Mouse (Mus musculus): ENCODE results near the gene Slc9a6.

The Slc9a6 gene

DNA sequence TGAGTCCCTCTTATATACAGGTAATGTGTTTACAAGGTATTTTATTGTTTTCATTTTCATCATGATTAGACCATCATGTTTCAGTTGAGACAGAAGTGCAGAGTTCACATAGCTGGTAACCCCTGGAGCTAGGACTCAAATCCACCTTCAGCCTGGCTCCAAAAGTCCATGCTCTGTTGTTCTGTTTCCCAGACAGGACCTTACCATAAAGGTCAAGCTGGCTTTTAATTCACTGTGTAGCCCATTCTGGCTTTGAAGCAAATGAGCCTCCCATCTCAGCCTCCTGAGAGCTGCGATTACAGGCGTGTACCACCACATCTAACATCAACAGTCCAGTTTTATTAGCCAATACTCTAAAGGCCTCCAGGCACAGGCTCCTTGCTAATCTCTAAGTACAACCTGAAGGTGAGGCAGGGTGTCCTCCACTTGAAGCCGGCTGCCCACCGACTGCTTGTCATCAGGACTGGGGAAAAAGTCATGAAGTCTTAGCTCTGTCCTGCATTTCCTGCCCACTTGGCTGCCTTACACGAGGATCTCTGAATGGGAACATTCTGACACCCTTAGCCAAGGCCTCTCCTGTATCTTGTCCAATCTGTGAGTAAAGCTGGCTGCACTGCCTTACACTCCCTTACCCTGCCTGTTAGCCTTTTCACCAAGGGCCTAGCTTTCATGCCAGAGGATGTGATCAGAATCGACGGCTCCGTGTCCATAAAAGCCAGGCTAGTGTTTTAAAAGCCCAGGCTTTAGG, 55.8 kb downstream of the Slc9a6 start:
- no peak for DNase-seq (ENCODE audit: low read depth, low spot score)

DNA sequence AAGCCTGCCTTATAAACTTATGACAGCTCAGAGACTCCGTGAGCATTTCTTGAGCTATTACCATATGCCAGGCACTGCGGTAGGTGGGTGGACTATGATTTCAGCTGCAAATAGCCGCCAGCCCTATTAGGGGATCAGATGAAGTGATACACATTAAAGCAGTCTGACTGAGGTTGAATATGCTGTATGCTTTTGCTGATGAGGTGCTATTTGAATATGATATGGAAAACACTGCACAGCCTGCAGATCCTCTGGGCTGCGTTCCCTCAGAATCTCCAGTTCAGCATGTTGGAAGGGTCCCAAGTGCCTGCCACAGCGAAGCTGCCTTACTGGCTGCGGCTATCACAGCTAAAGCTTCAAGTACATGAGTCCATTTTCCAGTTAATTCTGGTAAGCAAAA, 57.7 kb downstream of the Slc9a6 start:
- no peak for DNase-seq (ENCODE audit: low read depth, low spot score)

DNA sequence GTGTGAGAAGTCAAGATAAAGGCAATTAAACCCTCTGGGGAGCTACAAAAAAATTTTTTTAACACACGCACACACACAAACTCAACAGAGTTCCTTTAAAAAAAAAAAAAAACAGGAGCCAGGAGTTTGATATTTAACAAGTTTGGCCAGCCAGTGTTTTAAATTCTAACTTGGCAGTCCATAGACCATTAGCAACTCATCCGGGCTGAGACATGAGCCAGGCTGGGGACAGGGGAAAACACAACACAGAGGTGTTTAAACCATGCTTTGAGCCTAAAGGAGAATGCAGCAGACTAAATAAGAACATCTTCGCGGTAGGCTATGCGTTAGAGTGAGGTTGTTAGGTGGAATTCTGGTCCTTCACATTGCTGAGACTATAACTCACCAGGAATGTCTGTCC, 58.5 kb downstream of the Slc9a6 start:
- DNase-seq (ENCODE audit: low read depth, low spot score), result no peak

DNA sequence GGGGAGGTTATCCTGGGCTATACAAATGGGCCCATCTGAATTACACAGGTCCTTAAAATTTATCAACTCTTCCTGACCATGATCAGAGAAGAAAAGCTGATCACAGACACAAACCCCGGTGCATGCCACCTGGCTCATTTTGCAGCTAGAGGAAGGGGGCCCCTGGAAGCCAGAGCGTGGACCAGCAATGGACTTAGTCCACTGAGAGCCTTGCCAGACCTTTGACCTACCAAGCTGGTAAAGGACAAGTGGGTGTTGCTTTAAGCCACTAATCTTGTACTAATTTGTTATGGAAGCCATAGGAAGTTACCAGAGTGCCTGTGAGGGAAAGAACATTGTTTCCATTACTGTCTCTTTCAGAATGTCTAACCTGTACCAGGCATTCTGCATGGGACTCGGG, 58.9 kb downstream of the Slc9a6 start:
- DNase-seq (ENCODE audit: low read depth, low spot score), result no peak

DNA sequence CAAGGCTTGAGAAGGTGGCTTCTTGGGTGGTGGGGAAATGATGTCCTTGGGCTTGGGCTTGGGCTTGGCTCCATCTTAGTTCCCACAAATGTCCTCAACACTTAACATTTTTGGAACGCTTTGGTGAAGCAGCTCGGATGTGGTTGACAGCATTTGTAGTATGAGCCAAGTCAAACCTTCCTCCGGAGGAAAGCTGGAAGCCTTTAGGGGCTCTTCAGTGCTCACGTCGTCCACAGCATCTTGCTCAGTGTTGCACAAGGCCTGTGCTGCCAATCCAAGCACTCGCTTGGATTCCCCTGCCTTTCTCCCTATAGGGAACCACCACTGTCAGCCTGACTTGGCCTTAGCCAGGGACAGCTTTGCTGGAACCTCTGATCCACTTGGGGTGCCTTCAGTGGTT, 66.0 kb downstream of the Slc9a6 start:
- DNase-seq (ENCODE audit: low read depth, low spot score), result no peak

DNA sequence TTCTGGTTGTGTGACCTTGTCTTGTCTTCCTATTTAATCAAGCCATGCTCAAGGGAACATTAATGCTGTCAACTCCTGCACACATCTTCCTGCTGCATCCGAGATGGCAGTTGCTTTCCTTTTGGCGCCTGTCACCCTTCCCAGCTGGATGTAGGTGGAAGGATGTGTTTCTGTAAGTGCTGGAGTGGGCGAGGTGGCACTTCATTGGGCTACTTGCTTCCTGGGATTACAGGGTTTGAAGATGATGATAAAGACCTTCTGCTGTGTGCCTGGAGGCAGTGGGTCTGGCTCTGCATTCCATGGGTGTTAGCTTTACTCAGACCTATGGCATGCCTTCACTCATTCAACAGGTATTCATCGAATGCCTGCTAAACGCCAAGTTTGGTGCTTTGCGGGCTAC, 68.2 kb downstream of the Slc9a6 start:
- DNase-seq (ENCODE audit: low read depth, low spot score), result no peak

DNA sequence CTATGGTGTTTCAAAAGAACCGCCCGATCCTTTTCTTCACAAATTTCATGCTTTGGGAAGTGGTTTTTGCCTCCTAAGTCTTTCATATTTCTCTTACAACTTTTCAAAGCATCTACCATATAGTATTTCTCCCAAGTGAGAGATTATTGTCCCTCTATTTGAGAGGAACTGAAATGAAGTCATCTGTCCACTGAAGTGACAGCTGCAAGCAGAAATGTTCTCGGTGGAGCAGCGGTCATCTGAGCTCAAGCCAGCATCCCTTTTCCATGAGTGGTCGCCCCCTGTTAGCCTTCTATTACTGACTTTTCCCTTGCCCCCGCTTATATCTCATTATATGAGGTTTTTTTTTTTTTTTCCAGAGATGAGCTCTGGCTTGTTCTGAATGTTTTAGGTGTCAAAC, 69.5 kb downstream of the Slc9a6 start:
- DNase-seq (ENCODE audit: low read depth, low spot score), result no peak

DNA sequence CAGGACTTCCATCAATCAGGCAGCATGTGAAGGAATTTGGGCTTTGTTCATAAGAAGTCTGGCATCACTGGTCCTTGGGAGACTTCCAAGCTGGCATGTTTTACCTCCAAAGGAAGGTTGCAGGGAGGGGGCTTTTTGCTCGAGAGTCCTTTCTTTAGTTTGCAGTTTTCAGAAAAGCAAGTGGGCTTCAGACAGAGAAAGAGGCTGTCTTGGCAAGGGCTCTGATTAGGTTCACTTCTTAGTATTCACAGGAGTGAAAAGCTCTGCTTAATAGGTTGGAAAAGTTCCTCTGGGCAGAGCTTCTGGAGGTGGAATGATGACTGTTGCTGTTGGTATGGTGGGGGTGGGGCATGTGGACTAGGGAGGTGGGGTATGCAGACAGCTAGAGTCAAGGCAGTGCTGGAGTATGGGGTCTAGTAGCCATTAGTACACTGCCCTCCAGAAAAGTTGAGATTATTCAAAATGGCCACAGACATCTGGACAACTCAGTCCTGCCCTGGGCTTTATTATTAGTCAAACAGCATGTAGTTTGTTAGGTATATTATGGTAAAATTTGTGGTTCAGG, 72.7 kb downstream of the Slc9a6 start:
- no peak for DNase-seq (ENCODE audit: low read depth, low spot score)

DNA sequence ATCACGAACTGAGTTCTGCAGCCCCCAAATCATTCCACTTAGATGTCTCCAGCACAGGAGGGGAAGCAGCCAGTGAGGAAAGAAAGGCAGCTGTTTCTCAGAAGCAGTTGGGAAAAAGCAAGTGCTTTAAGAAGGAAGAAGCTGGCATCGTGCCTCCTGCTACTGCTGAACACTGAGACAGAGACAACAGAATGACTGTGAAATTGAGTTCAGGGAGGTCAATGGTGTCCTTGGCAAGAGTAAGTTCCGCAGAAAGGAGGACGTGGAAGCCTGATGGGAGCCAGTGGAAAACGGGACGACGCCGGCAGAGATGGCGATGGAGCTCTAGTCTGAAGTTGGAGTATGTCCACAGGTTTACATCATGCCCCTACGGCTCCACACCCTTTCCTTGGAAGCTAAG, 74.0 kb downstream of the Slc9a6 start:
- no peak for DNase-seq (ENCODE audit: low read depth, low spot score)

DNA sequence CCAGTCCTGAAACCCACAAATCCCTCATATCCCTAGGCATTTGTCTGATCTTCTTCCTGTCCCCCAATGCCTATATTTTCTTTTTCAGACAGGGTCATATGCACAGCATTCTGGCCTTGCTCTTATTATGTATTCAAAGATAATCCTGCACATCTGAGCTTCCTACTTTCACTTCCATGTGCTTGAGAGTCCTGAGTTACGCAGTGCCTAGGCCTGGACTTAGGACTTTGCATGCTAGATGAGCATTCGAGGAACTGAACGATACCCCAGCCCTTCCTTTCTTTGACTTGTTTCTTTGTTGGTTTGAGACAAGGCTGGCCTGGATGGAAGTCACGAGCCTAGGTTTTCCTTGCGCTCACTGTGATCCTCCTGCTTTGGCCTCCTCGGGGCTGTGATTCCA, 83.0 kb downstream of the Slc9a6 start:
- no peak for DNase-seq (ENCODE audit: low read depth, low spot score)

DNA sequence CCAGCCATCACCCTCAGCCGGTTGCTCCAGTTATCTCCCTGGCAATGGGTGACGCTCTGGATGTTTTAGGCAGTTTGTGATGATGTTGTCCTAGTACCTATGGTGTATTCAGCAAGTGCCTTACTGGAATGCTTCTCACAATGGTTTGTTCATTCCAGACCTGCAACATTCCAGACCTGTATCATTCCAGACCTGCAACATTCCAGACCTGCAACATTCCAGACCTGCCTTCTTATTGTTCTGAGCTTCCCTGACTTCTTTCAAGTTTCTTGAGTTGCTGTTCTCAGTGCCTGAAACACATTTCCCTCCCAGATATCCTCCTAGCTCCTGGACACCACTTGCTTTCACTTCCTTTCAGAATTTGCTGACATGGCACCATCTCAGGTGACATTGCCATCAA, 85.0 kb downstream of the Slc9a6 start:
- no peak for DNase-seq (ENCODE audit: low read depth, low spot score)

DNA sequence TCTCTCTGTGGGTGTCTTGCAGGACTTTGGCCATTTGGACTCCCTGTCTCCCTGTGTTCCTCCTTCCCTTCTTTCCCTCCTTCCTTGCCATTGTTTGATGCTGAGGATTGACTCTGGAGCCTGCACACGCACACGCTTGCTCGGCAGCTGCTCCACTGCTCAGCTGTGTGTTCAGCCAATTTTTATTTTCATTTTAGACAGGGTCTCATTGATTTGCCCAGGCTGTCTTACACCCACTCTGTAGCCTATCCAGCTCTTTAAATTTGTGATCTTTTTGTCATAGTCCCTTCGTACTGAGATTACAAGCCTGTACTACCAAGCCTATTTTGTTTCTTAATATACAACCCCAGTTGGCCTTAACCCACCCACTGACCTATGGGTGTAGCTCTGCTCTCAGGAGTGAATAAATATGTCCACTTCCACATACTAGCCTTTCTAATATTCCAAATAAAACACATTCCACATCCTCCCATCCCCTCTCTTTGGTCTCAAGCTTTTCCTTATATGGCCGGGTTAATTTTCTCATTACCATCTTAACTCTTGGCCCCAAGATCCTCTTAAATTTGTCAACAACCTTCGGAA, 87.7 kb downstream of the Slc9a6 start:
- DNase-seq (ENCODE audit: low read depth, low spot score), result no peak

DNA sequence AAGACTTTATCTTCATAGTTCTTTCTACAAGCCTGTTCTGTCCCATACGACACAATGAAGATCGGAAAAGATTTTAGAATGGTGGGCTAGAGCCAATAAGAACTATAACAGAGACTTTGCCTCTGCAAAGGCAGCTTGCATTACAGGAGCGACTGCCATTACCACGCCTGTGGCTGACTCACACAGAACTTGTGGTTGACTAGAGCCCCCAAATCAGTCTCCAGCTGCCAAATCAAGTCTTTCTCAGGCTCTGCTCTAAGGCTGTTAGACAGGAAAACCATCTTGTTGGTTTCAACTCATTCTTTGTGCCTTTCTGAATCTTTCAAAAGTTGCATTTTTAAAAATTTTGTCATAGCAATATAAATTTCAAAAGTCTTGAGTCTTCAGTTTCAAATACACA, 88.3 kb downstream of the Slc9a6 start:
- no peak for DNase-seq (ENCODE audit: low read depth, low spot score)

DNA sequence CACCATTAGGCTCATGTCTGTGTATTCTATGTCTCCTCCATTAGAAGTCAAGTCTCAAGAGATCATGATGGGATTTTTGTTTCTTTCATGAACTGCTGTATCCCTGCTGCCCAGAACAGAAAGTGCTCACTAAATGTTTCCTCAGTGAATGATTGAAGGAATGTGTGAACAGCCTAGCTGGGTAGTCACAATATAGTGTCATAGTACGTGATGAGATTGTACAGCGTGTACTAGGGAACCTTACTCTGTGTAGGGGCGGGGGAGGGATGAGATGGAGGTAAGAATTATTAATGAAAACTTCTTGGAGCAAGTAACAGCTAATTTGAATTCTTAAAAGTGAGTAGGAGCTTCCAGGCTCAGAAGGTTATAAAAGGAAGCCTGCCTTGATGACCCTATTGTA, 91.7 kb downstream of the Slc9a6 start:
- no peak for DNase-seq (ENCODE audit: low read depth, low spot score)

DNA sequence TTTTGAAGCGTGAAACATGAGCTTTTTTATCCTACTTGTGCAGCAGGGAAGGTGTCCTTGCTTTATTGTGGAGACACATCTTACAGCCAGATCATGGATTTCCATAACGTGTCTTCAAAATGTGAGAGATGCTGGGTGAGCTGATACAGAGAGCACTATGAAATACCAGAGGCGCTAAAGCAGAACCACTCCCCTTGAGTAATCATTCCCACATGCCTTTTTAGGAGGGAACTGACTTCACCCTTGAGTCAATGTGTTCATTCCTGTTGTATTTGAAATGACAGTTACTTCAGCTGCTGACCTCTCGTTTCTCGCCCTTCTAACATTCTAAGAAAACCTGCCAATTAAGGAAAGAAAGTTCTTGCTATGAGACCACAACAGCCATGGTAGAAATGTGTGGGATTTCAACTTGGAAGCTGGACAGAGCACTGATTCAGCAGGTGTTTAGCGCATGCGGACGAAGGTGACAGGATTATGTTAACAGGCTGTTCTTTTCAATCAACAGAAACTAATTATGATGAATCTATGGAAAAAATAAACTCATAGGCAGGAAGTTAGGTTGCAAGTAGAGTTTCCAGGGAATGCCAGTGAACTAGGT, 94.5 kb downstream of the Slc9a6 start:
- no peak for DNase-seq (ENCODE audit: low read depth, low spot score)

DNA sequence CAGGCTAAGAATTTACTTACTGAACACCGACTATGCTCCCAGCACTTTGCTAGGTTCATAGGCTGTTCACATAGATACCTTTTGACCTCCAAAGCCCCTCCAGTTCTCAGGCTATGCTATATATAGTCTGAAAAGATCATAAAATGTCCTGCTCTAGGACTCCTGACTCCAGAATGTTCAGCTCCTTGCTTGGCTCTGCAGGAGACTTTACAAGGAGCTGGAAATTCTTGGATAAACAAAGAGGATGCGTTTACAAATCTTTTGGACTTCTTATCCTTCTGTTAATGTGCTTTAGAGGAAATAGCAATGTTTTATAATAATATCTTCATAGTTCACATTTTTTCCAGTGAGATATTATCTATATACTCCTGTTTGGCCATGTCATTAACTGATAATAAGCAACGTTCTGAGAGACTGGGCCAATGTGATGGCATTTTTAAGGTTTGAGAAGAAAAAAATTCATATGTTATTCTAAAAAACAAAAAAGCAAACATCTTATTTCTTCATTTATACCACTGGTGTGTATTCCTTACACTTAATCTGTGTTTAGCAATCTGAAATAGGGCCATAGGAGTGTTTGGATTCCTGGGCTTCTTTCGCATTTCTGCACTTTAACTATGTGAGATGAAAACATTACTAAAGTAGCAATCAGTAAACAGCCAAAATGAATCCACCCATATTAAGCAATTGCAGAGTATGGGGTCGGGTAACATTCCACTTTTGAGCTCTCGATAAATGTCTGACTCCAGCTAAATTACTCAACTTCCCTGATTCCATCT, 99.2 kb downstream of the Slc9a6 start:
- DNase-seq (ENCODE audit: low read depth, low spot score), result no peak

DNA sequence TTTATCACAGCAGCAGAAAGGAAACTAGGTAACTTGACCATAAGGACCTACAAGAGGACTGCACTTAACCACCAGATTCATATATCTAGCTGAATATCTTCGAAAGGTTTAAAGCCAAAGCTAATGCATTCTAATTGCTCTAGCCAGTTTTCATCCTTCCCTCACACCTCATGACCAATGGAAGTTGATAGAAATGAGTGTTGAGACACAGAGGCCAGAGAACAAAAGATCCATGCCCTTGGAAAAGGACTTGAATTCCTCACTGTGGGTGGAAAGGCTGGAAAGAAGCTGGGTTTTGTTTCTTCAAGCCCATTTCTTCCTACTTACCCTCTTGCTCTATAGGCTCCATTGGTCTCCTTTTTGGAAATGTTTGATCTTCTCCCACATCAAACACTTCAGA, 101.0 kb downstream of the Slc9a6 start:
- DNase-seq (ENCODE audit: low read depth, low spot score), result no peak

DNA sequence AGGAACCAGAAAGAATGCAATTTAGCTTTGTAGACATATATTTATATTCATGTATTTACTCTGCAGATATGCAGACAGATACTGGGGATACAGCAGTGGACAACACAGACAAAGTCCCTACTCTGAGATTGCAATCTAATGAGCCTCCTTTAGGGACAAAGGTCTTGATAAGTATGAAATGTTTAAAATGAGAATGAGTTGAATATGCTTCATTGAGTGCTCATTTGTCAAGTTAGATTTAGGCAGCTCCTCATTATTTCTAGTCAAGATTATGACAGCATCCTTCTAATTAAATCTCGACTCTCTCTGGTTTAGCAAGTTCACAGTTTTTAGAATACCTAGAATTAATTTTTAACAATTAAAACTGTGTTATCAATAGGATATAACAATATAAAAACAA, 103.1 kb downstream of the Slc9a6 start:
- no peak for DNase-seq (ENCODE audit: low read depth, low spot score)
